Mouse (Mus musculus): ENCODE data around the gene Igf2r. TPM values are rescaled to one million over a fixed set of nuclear protein-coding genes. Genes with fewer than 3 reads are reported as not detected.

The Igf2r gene
- polyA plus RNA-seq, 1 experiment from 2014 or later = 45.0 TPM

GRCm38 (mm10) chr17:12797427-12798029 lies 28.1 kb upstream of the Igf2r start:
- 70% methylated on average over 3 of the region's 3 CpGs for WGBS
- no peak overlapping the region for H3K9ac ChIP-seq

GRCm38 (mm10) chr17:12796633-12797032 lies 27.2 kb upstream of the Igf2r start:
- Histone ChIP-seq H3K9me3 (no peaks in the 10 kb centered on the region), H3K36me3 (no peaks in the 10 kb centered on the region), H3K9ac (no peak overlapping the region), H3K27ac (no peak overlapping the region), H3K27me3 (no peaks in the 10 kb centered on the region), H3K4me2 (no peak overlapping the region), H3K4me3 (no peak overlapping the region), H3K4me1 (peaks cover 39% of the 10 kb centered on the region)
- 87% methylated on average over 3 of the region's 3 CpGs for WGBS
- ATAC-seq (ENCODE audit: insufficient number of reproducible peaks, low FRiP score, low TSS enrichment, low read depth) = no peak

More at GRCm38 (mm10) chr17:12797427-12798029, 28.1 kb upstream of the Igf2r start:
- no peak for ATAC-seq (ENCODE audit: insufficient number of reproducible peaks, low FRiP score, low TSS enrichment, low read depth)
- no peaks in the 10 kb centered on the region for H3K36me3 ChIP-seq
- no peak overlapping the region for H3K27ac ChIP-seq
- peaks cover 33% of the 10 kb centered on the region for H3K4me1 ChIP-seq
- H3K27me3 ChIP-seq = no peaks in the 10 kb centered on the region
- H3K4me3 ChIP-seq = no peak overlapping the region
- H3K9me3 ChIP-seq = no peaks in the 10 kb centered on the region
- no peak overlapping the region for H3K4me2 ChIP-seq

DNA sequence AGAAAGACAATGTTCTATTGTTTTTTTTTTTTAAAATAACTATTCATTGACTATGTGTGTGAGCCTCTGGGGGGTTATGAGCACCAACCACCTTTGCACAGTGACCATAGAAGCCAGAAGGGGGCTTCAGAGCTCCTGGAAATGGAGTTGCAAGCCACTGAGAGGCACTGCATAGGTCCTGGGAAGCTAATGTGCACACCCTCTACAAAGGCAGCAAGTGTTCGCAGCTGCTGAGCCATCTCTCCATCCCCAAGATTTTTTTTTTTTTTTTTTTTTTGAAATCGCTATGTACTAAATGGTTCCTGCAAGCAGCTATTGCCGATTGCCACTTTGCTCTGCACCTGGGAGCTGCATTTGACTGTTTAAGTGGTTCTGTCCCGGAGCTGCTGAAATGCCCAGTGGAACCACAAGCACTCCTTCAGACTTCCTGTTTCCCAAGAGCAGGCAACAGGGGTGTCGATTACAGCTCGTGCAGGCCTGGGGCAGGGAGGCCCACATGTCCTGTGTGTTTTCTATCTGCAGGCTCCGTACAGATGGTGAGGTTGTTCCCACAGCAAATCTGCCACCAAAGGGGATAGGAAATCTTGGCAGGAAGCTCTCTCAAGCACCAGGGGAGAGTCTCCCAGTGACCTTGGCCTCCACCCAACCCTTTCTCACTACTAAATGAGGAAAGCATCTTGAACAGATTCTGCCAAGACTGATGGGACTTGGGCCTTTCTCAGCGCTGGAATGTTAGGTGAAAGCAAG lies 24.4 kb upstream of the Igf2r start:
- Histone ChIP-seq H3K4me3 (no peak overlapping the region), H3K36me3 (no peaks in the 10 kb centered on the region), H3K9me3 (no peaks in the 10 kb centered on the region), H3K27ac (peak overlapping the region; percentile 87), H3K9ac (no peak overlapping the region), H3K4me2 (no peak overlapping the region), H3K4me1 (peaks cover 55% of the 10 kb centered on the region), H3K27me3 (no peaks in the 10 kb centered on the region)
- 12% methylated on average over 8 of the region's 8 CpGs for whole genome bisulfite sequencing
- ATAC-seq (ENCODE audit: insufficient number of reproducible peaks, low FRiP score, low TSS enrichment, low read depth) = no peak

DNA sequence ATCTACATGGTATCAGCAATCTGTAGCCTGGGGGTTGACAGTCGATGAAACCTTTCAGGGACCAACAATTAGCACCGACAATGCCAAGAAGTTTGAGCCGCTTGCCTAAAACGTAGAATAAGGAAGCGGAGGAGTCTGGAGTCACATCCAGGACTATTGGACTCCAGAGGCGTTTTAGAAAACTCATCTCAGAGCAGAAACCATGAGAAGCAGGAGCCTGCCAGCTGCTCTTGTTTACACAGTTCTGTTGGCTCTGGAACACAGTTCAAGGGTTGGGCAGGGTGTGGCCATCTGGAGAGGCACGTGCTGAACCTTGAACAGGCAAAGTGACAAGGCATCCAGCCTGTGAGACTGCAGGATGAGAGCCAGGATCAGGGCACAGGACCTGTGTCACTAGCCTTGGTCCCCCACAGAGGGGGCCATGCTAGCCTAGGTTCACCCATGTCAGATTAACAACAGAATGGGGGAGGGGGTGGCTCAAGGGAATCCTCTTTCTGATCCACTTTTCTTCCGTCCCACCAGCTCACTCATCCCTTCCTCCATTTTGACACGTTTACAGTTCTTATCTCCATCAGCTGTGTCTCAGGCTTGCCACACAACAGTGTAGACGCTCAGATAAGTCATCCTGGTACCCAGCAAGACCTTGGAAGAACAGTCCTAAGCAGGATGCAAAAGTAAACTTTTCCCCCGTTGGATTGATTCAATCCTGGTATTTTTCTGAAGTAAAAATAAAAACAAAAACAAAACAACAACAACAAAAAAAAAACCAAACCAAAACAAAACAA lies 23.1 kb upstream of the Igf2r start:
- ATAC-seq (ENCODE audit: insufficient number of reproducible peaks, low FRiP score, low TSS enrichment, low read depth) = no peak
- Histone ChIP-seq H3K4me3 (no peak overlapping the region), H3K4me1 (peaks cover 53% of the 10 kb centered on the region), H3K27ac (peak overlapping the region; percentile 82), H3K9ac (no peak overlapping the region), H3K4me2 (no peak overlapping the region), H3K9me3 (no peaks in the 10 kb centered on the region), H3K27me3 (no peaks in the 10 kb centered on the region), H3K36me3 (peaks cover 8% of the 10 kb centered on the region)
- 48% methylated on average over 11 of the region's 11 CpGs for WGBS

DNA sequence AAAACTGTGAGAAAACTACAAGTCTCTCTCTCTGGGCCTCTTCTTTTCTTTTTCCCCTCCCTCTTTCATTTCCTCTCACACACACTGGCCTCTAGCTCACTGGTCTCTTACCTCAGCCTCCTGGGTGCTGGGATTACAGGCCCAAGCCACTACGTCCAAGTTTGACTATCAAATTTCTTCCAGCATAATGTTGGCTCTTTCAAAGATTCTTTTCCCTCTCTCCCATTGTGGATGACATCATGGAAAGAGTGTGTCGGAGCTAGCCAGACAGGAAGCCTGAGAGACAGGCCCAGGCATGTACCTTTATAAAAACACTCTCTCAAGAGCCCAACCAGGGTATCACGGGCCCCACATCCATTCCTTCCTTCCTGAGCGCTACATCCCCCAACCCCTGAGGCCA lies 22.0 kb upstream of the Igf2r start:
- peak overlapping the region; percentile 91 for H3K27ac ChIP-seq
- no peaks in the 10 kb centered on the region for H3K27me3 ChIP-seq
- H3K4me3 ChIP-seq = no peak overlapping the region
- peaks cover 10% of the 10 kb centered on the region for H3K36me3 ChIP-seq
- H3K9me3 ChIP-seq = no peaks in the 10 kb centered on the region
- whole genome bisulfite sequencing = 13% methylated on average over 4 of the region's 4 CpGs
- H3K4me2 ChIP-seq = no peak overlapping the region; the same call in 1 of the 2 replicates
- ATAC-seq (ENCODE audit: insufficient number of reproducible peaks, low FRiP score, low TSS enrichment, low read depth) = peak; percentile 72
- H3K4me1 ChIP-seq = peaks cover 53% of the 10 kb centered on the region
- H3K9ac ChIP-seq = no peak overlapping the region

- Histone ChIP-seq H3K27me3 (no peaks in the 10 kb centered on the region), H3K36me3 (peaks cover 10% of the 10 kb centered on the region), H3K4me1 (peaks cover 53% of the 10 kb centered on the region), H3K9ac (no peak overlapping the region), H3K4me2 (no peak overlapping the region), H3K27ac (peak overlapping the region; percentile 91), H3K9me3 (no peaks in the 10 kb centered on the region), H3K4me3 (no peak overlapping the region)
- ATAC-seq (ENCODE audit: insufficient number of reproducible peaks, low FRiP score, low TSS enrichment, low read depth) = no peak
- WGBS = 7% methylated on average over 5 of the region's 5 CpGs
Observed at GRCm38 (mm10) chr17:12791079-12791406, 21.6 kb upstream of the Igf2r start.

- Histone ChIP-seq H3K4me3 (no peak overlapping the region), H3K4me2 (peak overlapping the region; percentile 5; the same call in 1 of the 2 replicates), H3K9ac (no peak overlapping the region), H3K4me1 (peaks cover 53% of the 10 kb centered on the region), H3K9me3 (no peaks in the 10 kb centered on the region), H3K27ac (peak overlapping the region; percentile 91), H3K27me3 (no peaks in the 10 kb centered on the region), H3K36me3 (peaks cover 10% of the 10 kb centered on the region)
- ATAC-seq (ENCODE audit: insufficient number of reproducible peaks, low FRiP score, low TSS enrichment, low read depth) = peak; percentile 66
- WGBS = 8% methylated on average over 10 of the region's 10 CpGs
Observed at GRCm38 (mm10) chr17:12790353-12791078, 21.1 kb upstream of the Igf2r start.

DNA sequence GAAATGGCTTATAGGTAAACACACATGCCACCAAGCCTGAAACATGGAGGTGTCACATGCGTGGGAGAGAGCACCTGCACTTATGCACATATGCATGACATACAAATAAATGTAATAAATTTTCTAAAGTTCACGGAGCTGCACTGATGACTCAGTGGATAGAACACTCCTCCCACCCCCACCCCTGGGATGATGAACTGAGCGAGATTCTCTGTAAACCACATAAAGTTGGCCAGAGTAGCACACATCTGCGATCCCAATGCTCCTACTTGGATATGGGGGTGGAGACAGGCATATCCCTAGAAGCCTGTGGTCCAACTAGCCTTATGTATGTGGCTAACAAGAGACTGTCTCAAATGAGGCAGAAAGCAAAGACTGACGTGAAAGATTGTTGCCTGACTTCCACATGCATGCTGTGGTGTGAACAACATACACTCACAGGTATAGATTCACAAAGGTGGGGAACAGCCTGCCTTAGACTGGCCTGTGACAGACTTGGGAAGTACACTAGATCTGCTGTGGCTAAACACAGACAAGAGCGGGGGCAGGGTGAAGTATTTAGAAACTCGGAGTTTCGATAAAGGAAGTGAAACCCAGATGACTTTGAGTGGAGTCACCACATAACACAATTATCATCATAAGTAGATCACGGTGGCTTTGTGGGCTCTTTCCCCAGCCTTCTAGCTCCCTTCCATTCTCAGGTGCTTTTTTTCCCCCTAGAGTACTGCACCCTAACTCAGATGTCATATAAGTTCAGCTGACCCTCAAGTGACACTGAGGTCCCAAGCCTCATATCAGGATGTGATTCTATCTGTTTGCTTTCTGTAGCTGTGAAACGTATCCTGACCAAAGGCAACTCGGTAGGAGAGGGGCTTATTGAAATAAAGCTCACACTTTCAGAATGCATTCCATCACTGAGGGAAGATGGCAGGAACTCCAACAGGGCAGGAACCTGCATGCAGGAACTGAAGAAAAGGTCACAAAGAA lies 13.7 kb upstream of the Igf2r start:
- no peak overlapping the region for H3K9ac ChIP-seq
- 41% methylated on average over 11 of the region's 11 CpGs for WGBS
- peaks cover 51% of the 10 kb centered on the region for H3K4me1 ChIP-seq
- H3K27ac ChIP-seq = peak overlapping the region; percentile 51
- no peak overlapping the region for H3K4me3 ChIP-seq
- ATAC-seq (ENCODE audit: insufficient number of reproducible peaks, low FRiP score, low TSS enrichment, low read depth) = peak; percentile 59; the same call in 1 of the 2 replicates
- H3K4me2 ChIP-seq = no peak overlapping the region
- peaks cover 9% of the 10 kb centered on the region for H3K36me3 ChIP-seq
- H3K9me3 ChIP-seq = no peaks in the 10 kb centered on the region
- no peaks in the 10 kb centered on the region for H3K27me3 ChIP-seq

- peak overlapping the region; percentile 35 for H3K4me2 ChIP-seq
- WGBS = 8% methylated on average over 5 of the region's 5 CpGs
- H3K9me3 ChIP-seq = no peaks in the 10 kb centered on the region
- peak; percentile 79 for ATAC-seq (ENCODE audit: insufficient number of reproducible peaks, low FRiP score, low TSS enrichment, low read depth)
- peaks cover 52% of the 10 kb centered on the region for H3K4me1 ChIP-seq
- no peaks in the 10 kb centered on the region for H3K27me3 ChIP-seq
- H3K36me3 ChIP-seq = peaks cover 7% of the 10 kb centered on the region
- H3K27ac ChIP-seq = peak overlapping the region; percentile 88
- H3K9ac ChIP-seq = no peak overlapping the region
- 0 out of 2 replicates have a peak overlapping the region, but pooled peaks have one; percentile 10 for H3K4me3 ChIP-seq
Observed at GRCm38 (mm10) chr17:12781101-12781500, 11.6 kb upstream of the Igf2r start.

- WGBS = 21% methylated on average over 8 of the region's 8 CpGs
- Histone ChIP-seq H3K4me2 (peak overlapping the region; percentile 35; the same call in 1 of the 2 replicates), H3K27ac (peak overlapping the region; percentile 88), H3K36me3 (peaks cover 11% of the 10 kb centered on the region), H3K9ac (no peak overlapping the region), H3K27me3 (no peaks in the 10 kb centered on the region), H3K9me3 (no peaks in the 10 kb centered on the region), H3K4me3 (no peak overlapping the region; the same call in 1 of the 2 replicates), H3K4me1 (peaks cover 52% of the 10 kb centered on the region)
- ATAC-seq (ENCODE audit: insufficient number of reproducible peaks, low FRiP score, low TSS enrichment, low read depth) = peak; percentile 31; the same call in 1 of the 2 replicates
Observed at GRCm38 (mm10) chr17:12780125-12780524, 10.7 kb upstream of the Igf2r start.
